Mouse (Mus musculus) heart, embryonic 14.5 days (tissue): ENCODE results near the gene Mrpl58. TPM values are rescaled to one million over a fixed set of nuclear protein-coding genes. Genes with fewer than 3 reads are reported as not detected.
A peak's percentile ranks its signal among the peaks of the same experiment; 100 is the strongest.

Experiments
- ATAC-seq: fragments of 200-750 bp; cut with Nextera tagmentation; 2 replicates; pipeline ENCODE4 v1.8.0; 2017; ENCODE audit warnings: low read depth, moderate TSS enrichment; ENCODE audit not compliant: insufficient number of reproducible peaks, insufficient read depth, low FRiP score
- H3K27ac ChIP-seq, 2 experiments: fragments of 200-500 bp in 1 of 2; fragments of 300-500 bp in 1 of 2; sonication (generic) in 1 of 2; replicated peaks in 1 of 2; 2 replicates each; pipeline ENCODE4 v1.5.1; 2012 to 2014; ENCODE audit warnings: low read depth in 2 of 2, low read length in 2 of 2, control low read depth in 1 of 2, mild to moderate bottlenecking in 1 of 2, mixed read lengths in 1 of 2; ENCODE audit not compliant: control insufficient read depth in 1 of 2, insufficient read depth in 1 of 2
- H3K27me3 ChIP-seq: fragments of 300-500 bp; sonication (generic); 2 replicates; pipeline ENCODE4 v1.6.1; 2014; ENCODE audit warnings: mild to moderate bottlenecking, low read length, control low read depth; ENCODE audit not compliant: control insufficient read depth, insufficient read depth
- H3K36me3 ChIP-seq: fragments of 300-500 bp; sonication (generic); 2 replicates; pipeline ENCODE4 v1.6.1; 2014; ENCODE audit warnings: mild to moderate bottlenecking, control low read depth, low read length, mixed read lengths; ENCODE audit not compliant: control insufficient read depth, insufficient read depth
- H3K4me1 ChIP-seq, 2 experiments: fragments of 200-500 bp in 1 of 2; fragments of 300-500 bp in 1 of 2; sonication (generic) in 1 of 2; 2 replicates each; pipeline ENCODE4 v1.6.1; 2012 to 2014; ENCODE audit warnings: low read length in 2 of 2, control low read depth in 1 of 2, mixed read lengths in 1 of 2; ENCODE audit not compliant: control insufficient read depth in 2 of 2, insufficient read depth in 2 of 2
- H3K4me2 ChIP-seq: fragments of 300-500 bp; sonication (generic); 2 replicates; pipeline ENCODE4 v1.6.1; 2014; ENCODE audit warnings: mild to moderate bottlenecking, low read length
- H3K4me3 ChIP-seq, 2 experiments: fragments of 200-500 bp in 1 of 2; fragments of 300-500 bp in 1 of 2; sonication (generic) in 1 of 2; 2 replicates each; pipeline ENCODE4 v1.5.1; 2012 to 2014; ENCODE audit warnings: low read length in 2 of 2, mild to moderate bottlenecking in 2 of 2, control low read depth in 1 of 2, low read depth in 1 of 2, moderate library complexity in 1 of 2; ENCODE audit not compliant: control insufficient read depth in 1 of 2, insufficient read depth in 1 of 2
- H3K9ac ChIP-seq: fragments of 300-500 bp; sonication (generic); 2 replicates; pipeline ENCODE4 v1.6.1; 2014; ENCODE audit warnings: mild to moderate bottlenecking, low read length
- H3K9me3 ChIP-seq: fragments of 300-500 bp; sonication (generic); 2 replicates; pipeline ENCODE4 v1.6.1; 2016; ENCODE audit warnings: low read length, control low read depth; ENCODE audit not compliant: control insufficient read depth
- WGBS: fragments of 180-500 bp; shearing (Covaris S2); extraction: QIAGEN DNeasy Blood & Tissue Kit; methylation state at CpG from one replicate; pipeline ENCODE4 v1.1.7; 2014; 5-methylcytosine and 5-hydroxymethylcytosine counted together
- polyA plus RNA-seq: library from polyadenylated mRNA; unstranded; fragments of >200 nt; fragmentation: Nextera tagmentation; extraction: Ambion mirVana; gene quantifications from 2 replicates; pipeline ENCODE4 v1.2.1, GENCODE M21; 2014

The Mrpl58 gene
- polyA plus RNA-seq, result 191 and 195 TPM in 2 replicates

DNA sequence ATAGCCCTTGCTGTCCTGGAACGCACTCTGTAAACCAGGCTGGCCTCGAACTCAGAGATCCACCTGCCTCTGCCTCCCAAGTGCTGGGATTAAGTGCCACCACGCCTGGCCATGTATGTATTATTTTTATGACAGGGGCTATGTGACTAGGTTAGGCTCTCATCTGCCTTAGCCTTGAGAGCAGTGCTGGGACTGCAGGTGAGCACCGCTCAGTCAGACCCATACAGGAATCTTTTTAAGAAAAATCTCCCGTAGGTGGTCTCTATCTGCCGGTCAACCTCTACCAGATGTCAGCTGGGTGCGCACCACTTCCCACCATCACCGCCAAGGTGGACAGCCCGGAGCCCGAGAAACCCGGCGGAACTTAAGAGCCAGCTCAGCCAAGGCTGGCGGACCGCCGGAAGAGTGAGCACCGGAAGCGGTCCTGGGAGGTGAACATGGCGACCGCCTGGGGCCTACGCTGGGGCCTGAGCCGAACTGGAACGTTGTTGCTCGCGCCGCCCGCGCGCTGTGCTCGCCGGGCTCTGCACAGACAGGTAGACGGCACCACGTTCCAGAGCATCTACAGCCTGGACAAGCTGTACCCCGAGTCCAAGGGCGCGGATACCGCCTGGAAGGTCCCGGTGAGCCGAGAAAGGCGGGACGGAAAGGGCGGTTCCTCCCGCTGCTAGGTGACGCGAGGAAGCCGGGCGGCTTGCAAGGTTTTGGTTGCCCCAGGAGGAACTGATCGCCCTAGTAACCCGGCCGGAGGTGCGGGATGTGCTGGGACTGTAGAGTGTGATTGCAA is at the start of gene Mrpl58:
Gene Mrpl58 (plus strand): TSS at position 415 of the 787 bp plus-strand sequence.
- Histone ChIP-seq H3K4me2 (peak within 1 kb of the TSS; percentile 71), H3K27ac (peak within 1 kb of the TSS; percentile 61 to 87), H3K4me1 (peaks cover 0 to 14% of the 10 kb centered on the region in 2 experiments; a peak in 2 of 4 replicates), H3K4me3 (peak within 1 kb of the TSS; percentile 67 to 85), H3K9me3 (no peaks in the 10 kb centered on the region), H3K27me3 (no peaks in the 10 kb centered on the region), H3K36me3 (peaks cover 28% of the 10 kb centered on the region), H3K9ac (peak within 1 kb of the TSS; percentile 88)
- WGBS, result 3% methylated on average over 50 of the region's 50 CpGs
- ATAC-seq, result peak; percentile 76

DNA sequence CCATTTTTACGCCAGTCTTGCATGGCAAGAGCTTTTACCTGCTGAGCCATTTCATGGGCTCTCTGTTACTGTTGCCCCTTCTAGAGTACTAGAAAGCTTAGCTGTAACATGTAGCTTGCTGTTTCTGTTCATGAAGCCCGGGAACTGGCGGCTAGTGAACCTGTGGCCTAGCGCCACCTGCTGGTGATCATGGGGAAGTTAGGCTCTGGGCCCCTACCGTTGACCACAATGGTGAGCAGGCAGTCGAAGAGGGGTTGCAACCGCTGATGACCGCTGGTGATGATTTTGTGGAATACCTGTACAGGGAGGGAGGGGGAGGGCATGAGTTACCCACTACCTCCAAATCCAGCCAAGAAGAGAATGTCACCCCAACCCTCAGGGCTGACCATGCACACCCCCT is 49.4 kb upstream of the Mrpl58 start:
- no peaks in the 10 kb centered on the region for H3K9me3 ChIP-seq
- 8% methylated on average over 8 of the region's 8 CpGs for WGBS
- no peak overlapping the region for H3K9ac ChIP-seq
- ATAC-seq, result no peak
- H3K36me3 ChIP-seq, result no peaks in the 10 kb centered on the region
- no peak overlapping the region for H3K27ac ChIP-seq
- no peak overlapping the region for H3K4me3 ChIP-seq
- peaks cover 29% of the 10 kb centered on the region for H3K27me3 ChIP-seq
- peaks cover 1 to 5% of the 10 kb centered on the region in 2 experiments; a peak in 3 of 4 replicates for H3K4me1 ChIP-seq
- H3K4me2 ChIP-seq, result no peak overlapping the region

DNA sequence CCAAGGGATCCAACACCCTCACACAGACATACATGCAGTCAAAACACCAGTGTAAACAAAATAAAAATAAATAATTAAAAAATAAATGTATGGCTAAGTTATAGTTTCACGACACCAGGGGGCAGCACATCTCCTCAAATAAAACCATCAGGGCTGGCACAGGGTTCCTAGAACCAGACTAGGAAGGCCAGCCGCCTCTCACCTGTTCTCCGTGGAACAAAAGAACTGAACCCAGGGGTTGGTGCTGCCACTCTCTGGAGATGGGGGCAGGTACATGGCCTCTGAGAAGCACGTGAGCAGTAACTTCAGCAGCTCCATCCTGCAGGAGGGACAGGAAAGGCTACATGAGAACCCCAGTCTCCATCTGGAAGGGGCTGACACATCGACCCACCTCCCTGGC is 45.1 kb upstream of the Mrpl58 start:
- ATAC-seq, result no peak
- Histone ChIP-seq H3K36me3 (no peaks in the 10 kb centered on the region), H3K9ac (no peak overlapping the region), H3K4me1 (peaks cover 5 to 7% of the 10 kb centered on the region in 2 experiments; a peak in 3 of 4 replicates), H3K4me3 (no peak overlapping the region), H3K27me3 (peaks cover 16% of the 10 kb centered on the region), H3K9me3 (no peaks in the 10 kb centered on the region), H3K27ac (no peak overlapping the region), H3K4me2 (no peak overlapping the region)
- 23% methylated on average over 5 of the region's 5 CpGs for WGBS

DNA sequence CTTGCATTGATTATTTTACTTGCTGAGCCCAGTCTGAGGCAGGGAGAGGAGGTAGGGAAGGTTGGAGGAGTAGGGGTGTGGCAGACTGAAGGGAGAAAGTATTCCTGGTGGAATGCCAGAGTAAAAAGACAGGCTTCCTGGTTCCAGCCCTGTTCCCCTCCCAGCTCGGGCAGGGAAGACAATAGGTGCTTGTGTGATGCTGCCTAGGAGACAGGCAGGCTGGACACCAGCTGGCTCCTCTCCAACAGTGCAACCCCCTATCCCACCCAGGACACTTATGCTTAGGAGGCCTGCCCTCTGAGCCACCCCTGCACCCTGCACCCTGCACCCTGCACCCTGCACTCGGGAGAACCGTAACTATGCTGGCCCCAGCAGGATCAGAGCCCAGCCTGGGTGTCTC is 44.3 kb upstream of the Mrpl58 start:
- no peak overlapping the region for H3K4me3 ChIP-seq
- H3K36me3 ChIP-seq, result no peaks in the 10 kb centered on the region
- no peak overlapping the region for H3K4me2 ChIP-seq
- ATAC-seq, result no peak
- peaks cover 20% of the 10 kb centered on the region for H3K27me3 ChIP-seq
- H3K9me3 ChIP-seq, result no peaks in the 10 kb centered on the region
- peak overlapping the region in 1 of 2 experiments; percentile 57; a peak in 1 of 4 replicates for H3K27ac ChIP-seq
- 40% methylated on average over 3 of the region's 3 CpGs for WGBS
- no peak overlapping the region for H3K9ac ChIP-seq
- H3K4me1 ChIP-seq, result peaks cover 5 to 7% of the 10 kb centered on the region in 2 experiments; a peak in 3 of 4 replicates

DNA sequence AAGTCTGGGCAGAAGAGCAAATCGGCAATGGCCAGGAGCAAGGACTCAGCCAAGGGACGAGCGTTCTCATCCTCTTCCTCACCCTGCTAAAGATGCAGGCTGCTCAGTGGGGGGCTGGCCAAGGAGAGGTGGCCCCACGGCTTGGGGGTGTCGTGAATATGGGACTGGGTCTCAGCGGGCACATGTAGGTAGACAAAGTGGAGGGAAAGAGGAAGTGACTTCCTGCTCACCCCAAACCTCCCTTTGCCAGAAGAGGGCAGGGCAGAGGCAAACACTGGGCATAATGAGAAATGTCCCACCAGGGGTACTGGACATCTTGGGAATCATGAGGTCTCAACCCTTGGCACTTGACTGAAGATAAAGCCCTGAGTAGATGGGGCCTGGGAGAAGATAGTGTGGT is 43.8 kb upstream of the Mrpl58 start:
- WGBS, result 50% methylated on average over 6 of the region's 6 CpGs
- Histone ChIP-seq H3K4me2 (no peak overlapping the region), H3K9me3 (no peaks in the 10 kb centered on the region), H3K27ac (peak overlapping the region in 1 of 2 experiments; percentile 57; a peak in 1 of 4 replicates), H3K36me3 (no peaks in the 10 kb centered on the region), H3K4me1 (peaks cover 5 to 7% of the 10 kb centered on the region in 2 experiments; a peak in 3 of 4 replicates), H3K9ac (no peak overlapping the region), H3K4me3 (no peak overlapping the region), H3K27me3 (peaks cover 21% of the 10 kb centered on the region)
- ATAC-seq, result no peak

DNA sequence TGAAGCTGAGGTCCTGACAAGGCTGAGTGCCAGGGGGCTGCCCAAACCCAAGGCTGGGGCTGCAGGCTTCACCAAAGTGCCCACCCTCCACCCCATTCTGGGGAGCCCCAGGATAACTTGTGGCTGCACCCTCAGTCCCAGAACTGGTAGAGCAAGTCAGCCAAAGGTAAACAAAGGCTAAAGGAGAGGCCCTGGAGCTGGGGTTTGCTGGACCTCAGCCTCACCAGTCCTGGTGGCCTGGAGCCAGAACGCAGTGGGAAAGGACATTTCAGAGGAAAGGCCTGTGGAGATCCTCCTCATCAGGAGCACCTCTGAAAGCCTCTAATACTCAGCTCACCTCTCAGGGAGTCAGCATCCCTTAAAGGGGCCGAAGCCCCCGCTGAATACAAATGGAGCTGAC is 39.4 kb upstream of the Mrpl58 start:
- Histone ChIP-seq H3K36me3 (no peaks in the 10 kb centered on the region), H3K27me3 (peaks cover 29% of the 10 kb centered on the region), H3K4me2 (no peak overlapping the region), H3K27ac (no peak overlapping the region), H3K9ac (no peak overlapping the region), H3K9me3 (no peaks in the 10 kb centered on the region), H3K4me1 (peaks cover 9 to 27% of the 10 kb centered on the region in 2 experiments), H3K4me3 (no peak overlapping the region)
- ATAC-seq, result no peak
- 76% methylated on average over 3 of the region's 3 CpGs for WGBS

DNA sequence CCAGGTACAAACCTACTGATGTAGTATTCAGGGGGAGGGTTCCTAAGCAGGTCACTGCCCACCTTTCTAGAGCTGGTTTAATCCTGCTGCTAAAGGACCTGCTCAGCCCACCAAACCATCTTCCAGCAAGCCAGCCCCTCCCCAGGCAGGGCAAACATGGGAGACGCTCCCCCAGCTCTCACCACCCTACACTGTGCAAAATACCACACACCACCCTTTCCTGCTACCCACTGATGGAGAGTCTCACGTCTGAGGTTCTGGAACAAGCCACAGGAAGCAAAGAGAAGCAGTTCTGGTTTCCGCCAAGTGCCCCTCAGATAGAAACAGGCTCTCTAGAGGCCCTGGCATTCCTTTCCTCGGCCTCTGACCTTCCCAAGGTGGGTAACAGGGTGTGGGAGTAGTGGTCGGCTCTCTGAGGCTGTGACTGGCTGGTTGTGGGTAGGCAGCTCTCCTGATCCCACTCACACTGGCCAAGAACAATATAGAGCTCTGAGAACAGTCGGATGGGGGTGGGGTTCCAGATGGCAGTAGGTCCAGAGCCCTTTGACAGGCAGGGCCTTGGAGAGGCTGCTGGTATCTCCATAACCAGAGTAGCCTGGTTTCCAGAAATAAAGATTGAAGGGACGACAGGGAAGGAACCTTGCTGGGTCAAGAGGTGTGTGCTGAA is 37.4 kb upstream of the Mrpl58 start:
- Histone ChIP-seq H3K27me3 (peaks cover 34% of the 10 kb centered on the region), H3K4me2 (peak overlapping the region; percentile 95), H3K36me3 (no peaks in the 10 kb centered on the region), H3K9me3 (no peaks in the 10 kb centered on the region), H3K4me3 (peak overlapping the region in 1 of 2 experiments; percentile 58; a peak in 2 of 4 replicates), H3K4me1 (peaks cover 8 to 21% of the 10 kb centered on the region in 2 experiments), H3K27ac (peak overlapping the region in 1 of 2 experiments; percentile 24; a peak in 1 of 4 replicates), H3K9ac (no peak overlapping the region)
- no peak for ATAC-seq
- 27% methylated on average over 7 of the region's 7 CpGs for WGBS
